Mouse (Mus musculus): ENCODE results near the gene Ttll7. TPM values are rescaled to one million over a fixed set of nuclear protein-coding genes. Genes with fewer than 3 reads are reported as not detected.

Gene Ttll7
- polyA plus RNA-seq, 1 experiment from 2014 or later, result 0.51 TPM

DNA sequence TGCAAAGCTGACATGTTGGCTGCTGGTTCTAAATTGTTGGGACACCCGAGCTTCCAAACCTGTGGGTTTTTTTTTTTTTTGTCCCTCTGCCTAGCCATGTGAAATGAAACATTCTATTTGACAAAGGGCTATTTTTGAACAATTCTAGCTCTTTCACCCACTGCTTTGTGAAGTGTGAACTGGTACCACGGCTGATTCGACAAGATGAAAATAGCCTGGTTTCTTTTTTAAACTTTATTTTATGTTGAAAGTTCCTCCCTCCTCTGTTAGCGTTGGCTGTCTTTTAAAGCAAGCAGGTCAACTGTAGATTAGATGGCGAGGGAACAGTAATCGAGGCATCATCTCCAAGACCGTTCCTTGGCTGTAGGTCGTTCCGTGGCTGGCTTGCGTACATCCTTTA is 5.2 kb downstream of the Ttll7 start:
- H3K9ac ChIP-seq, result no peak overlapping the region
- peaks cover 14% of the 10 kb centered on the region for H3K27me3 ChIP-seq (replicated peaks)
- no peak overlapping the region for H3K4me3 ChIP-seq
- H3K27ac ChIP-seq, result no peak overlapping the region
- WGBS (ENCODE audit: insufficient replicate concordance), result 76% methylated on average over 10 of the region's 10 CpGs
- no peak overlapping the region for H3K4me2 ChIP-seq
- H3K36me3 ChIP-seq, result no peaks in the 10 kb centered on the region
- H3K9me3 ChIP-seq (replicated peaks), result no peaks in the 10 kb centered on the region
- no peaks in the 10 kb centered on the region for H3K4me1 ChIP-seq
- ATAC-seq, result no peak

DNA sequence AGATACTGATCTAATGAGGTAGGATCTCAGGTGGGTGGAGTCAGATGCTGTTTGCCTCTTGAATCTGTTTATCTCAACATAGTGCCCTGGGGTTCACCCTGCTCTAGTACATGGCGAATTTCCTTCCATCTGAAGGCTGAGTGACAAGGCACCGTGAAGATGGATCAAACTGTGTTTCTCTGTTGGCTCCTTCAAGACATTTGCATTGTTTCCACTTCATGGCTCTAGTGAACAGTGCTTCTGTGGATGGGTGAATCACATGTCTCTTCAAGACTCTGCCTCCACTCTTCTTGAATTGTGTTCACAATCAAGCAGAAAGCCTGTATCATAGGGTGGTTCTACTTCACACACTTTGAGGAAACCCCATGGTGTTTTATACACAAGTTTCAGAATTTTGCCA is 8.1 kb downstream of the Ttll7 start:
- Histone ChIP-seq H3K9ac (no peak overlapping the region), H3K36me3 (no peaks in the 10 kb centered on the region), H3K4me1 (no peaks in the 10 kb centered on the region), H3K4me2 (no peak overlapping the region), H3K9me3 (replicated peaks) (no peaks in the 10 kb centered on the region), H3K4me3 (no peak overlapping the region), H3K27ac (no peak overlapping the region), H3K27me3 (replicated peaks) (no peaks in the 10 kb centered on the region)
- WGBS (ENCODE audit: insufficient replicate concordance), result 68% methylated on average over 2 of the region's 2 CpGs
- no peak for ATAC-seq

DNA sequence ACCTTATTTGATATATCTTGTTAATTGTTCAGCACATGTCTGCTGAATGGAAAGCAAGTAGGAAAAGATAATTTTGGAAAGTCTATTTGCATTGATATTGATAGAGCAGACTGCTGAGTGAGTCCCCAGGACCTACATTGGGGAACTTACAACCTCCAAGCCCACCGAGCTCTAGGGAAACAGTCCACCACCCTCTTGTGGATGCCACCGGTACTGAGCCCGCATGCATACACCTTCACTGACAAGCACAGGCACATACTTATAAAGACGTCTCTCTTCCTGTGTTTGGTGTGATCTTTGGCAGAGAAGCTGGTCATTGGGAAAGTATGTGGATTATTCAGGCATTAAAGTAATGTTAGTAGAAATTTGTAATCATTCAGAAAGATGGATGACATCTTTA is 14.4 kb downstream of the Ttll7 start:
- Histone ChIP-seq H3K27me3 (replicated peaks) (no peaks in the 10 kb centered on the region), H3K27ac (no peak overlapping the region), H3K9ac (no peak overlapping the region), H3K4me2 (no peak overlapping the region), H3K9me3 (replicated peaks) (no peaks in the 10 kb centered on the region), H3K4me1 (no peaks in the 10 kb centered on the region), H3K36me3 (no peaks in the 10 kb centered on the region), H3K4me3 (no peak overlapping the region)
- WGBS (ENCODE audit: insufficient replicate concordance), result 29% methylated on average over 4 of the region's 4 CpGs
- ATAC-seq, result no peak

DNA sequence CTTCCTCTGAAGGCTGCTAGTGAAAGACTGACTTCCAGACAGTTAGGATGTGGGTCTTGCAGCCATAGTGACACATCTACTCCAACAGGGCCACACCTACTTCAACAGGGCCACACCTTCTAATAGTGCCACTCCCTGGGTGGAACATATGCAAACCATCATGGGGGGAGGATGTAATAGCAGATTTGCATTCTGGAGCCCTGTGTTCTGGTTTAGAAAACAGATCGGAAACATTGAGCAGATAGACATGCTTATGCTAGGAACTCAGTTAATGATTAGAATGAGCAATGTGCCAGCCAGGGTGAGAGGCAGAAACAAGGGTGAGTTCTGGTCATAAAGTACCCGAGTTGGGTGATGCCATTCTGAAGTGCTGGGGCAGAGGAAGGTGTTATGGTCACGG is 19.8 kb downstream of the Ttll7 start:
- no peak overlapping the region for H3K9ac ChIP-seq
- H3K36me3 ChIP-seq, result no peaks in the 10 kb centered on the region
- H3K27me3 ChIP-seq (replicated peaks), result no peaks in the 10 kb centered on the region
- 69% methylated on average over 3 of the region's 3 CpGs for WGBS (ENCODE audit: insufficient replicate concordance)
- no peaks in the 10 kb centered on the region for H3K9me3 ChIP-seq (replicated peaks)
- H3K4me3 ChIP-seq, result no peak overlapping the region
- H3K4me1 ChIP-seq, result no peaks in the 10 kb centered on the region
- no peak overlapping the region for H3K4me2 ChIP-seq
- no peak for ATAC-seq
- H3K27ac ChIP-seq, result no peak overlapping the region

DNA sequence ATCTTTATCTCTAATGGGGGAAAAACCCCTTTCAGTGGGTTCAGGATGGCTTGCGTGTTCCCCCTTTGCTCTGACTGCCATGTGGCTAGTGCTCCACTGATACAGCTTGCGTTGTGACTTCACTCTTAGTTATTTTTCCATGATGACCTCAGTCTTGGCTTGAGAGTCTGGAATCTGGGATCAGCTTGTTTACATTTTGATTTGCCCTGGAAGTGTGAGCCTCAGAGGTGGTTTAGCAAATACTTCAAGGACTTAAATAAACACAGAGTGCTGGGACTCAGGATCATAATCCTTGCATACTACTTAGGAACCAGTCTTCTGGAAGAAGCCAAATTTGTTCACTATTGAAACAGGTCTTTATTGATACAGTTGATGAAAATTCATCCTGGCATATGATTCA is 23.8 kb downstream of the Ttll7 start:
- Histone ChIP-seq H3K27me3 (replicated peaks) (no peaks in the 10 kb centered on the region), H3K4me2 (no peak overlapping the region), H3K4me3 (no peak overlapping the region), H3K9ac (no peak overlapping the region), H3K27ac (no peak overlapping the region), H3K9me3 (replicated peaks) (no peaks in the 10 kb centered on the region), H3K36me3 (no peaks in the 10 kb centered on the region), H3K4me1 (no peaks in the 10 kb centered on the region)
- WGBS (ENCODE audit: insufficient replicate concordance), result 56% methylated on average over 2 of the region's 2 CpGs
- no peak for ATAC-seq

DNA sequence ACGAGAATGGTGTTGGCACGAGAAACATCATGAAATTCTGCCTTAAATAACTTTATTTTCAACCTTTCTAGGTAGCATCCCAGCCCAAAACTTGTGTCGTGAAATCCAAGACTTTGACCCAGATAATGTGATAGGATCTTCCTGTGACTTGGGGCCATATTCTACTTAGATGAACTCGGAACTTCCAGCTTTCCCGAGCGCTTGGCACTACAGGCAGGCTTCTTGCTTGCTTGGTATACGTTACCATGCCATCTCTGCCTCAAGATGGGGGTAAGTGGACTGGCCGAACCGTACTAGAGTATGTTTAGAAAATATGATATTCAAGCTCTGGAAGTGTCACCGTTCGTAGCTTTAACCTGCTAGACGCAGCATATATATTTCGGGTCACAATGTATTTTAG is 41.8 kb downstream of the Ttll7 start:
- Histone ChIP-seq H3K4me3 (no peak overlapping the region), H3K9ac (no peak overlapping the region), H3K4me1 (no peaks in the 10 kb centered on the region), H3K36me3 (no peaks in the 10 kb centered on the region), H3K4me2 (no peak overlapping the region), H3K27ac (no peak overlapping the region), H3K27me3 (replicated peaks) (no peaks in the 10 kb centered on the region), H3K9me3 (replicated peaks) (no peaks in the 10 kb centered on the region)
- no peak for ATAC-seq
- 74% methylated on average over 13 of the region's 13 CpGs for WGBS (ENCODE audit: insufficient replicate concordance)

DNA sequence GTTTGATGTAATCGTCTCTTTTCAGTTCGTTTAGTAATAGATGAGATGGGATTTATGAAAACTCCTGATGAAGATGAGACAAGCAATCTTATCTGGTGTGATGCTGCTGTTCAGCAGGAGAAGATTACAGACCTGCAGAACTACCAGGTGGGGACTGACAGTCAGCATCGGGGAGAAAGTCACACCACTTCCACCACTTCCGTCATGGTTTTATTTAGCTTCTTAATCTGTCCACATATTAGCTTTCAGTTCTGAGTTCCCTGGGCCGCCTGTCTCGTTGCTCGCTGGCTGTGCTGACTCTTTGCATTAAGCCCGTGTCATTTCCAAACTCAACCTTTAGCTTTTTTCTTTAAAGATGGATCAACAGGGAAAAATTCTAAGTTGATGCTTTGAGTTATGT is 44.4 kb downstream of the Ttll7 start:
- Histone ChIP-seq H3K27ac (no peak overlapping the region), H3K4me2 (no peak overlapping the region), H3K4me1 (no peaks in the 10 kb centered on the region), H3K27me3 (replicated peaks) (no peaks in the 10 kb centered on the region), H3K36me3 (no peaks in the 10 kb centered on the region), H3K9ac (no peak overlapping the region), H3K4me3 (no peak overlapping the region), H3K9me3 (replicated peaks) (no peaks in the 10 kb centered on the region)
- no peak for ATAC-seq
- 67% methylated on average over 8 of the region's 8 CpGs for WGBS (ENCODE audit: insufficient replicate concordance)

DNA sequence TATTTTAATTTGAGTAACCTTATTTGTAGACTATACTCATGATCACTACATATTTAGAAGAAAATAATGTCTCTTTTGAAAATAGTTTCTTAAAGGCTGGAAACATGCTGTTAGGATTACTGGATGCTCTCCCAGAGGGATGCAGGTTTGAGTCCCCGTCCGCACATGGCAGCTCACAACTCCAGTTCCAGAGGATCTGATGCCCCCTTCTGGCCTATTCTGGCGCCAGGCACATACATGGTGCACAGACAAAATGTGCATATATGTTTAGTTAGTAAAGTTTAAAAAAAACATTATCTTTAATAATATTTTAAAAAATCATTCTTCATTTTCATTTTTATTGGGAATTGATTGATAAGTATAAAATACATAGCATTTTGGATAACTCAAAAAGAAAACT is 47.9 kb downstream of the Ttll7 start:
- Histone ChIP-seq H3K4me3 (no peak overlapping the region), H3K4me2 (no peak overlapping the region), H3K9me3 (replicated peaks) (no peaks in the 10 kb centered on the region), H3K27me3 (replicated peaks) (no peaks in the 10 kb centered on the region), H3K36me3 (no peaks in the 10 kb centered on the region), H3K9ac (no peak overlapping the region), H3K27ac (no peak overlapping the region), H3K4me1 (no peaks in the 10 kb centered on the region)
- WGBS (ENCODE audit: insufficient replicate concordance), result 66% methylated on average over 3 of the region's 3 CpGs
- ATAC-seq, result no peak

DNA sequence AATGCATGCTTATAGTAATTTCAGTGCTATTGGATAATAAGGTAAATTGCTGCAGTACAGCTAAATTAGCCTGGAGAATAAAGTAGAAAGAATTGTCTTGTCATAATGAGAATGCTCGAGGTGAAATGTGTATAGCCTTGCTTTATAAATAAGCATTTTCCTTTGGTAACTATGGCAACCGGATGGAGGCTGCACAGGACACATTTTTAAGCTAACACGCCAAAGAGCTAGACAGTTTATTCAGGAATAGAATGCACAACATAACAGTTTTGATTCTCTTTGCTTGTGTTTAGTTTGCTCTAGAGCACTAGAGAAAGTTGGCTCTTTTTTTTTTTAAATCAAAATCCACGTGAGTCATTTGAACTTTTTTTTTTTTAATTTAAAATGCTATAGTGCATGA is 49.6 kb downstream of the Ttll7 start:
- no peak overlapping the region for H3K4me2 ChIP-seq
- no peaks in the 10 kb centered on the region for H3K9me3 ChIP-seq (replicated peaks)
- no peak overlapping the region for H3K4me3 ChIP-seq
- no peak overlapping the region for H3K27ac ChIP-seq
- 61% methylated on average over 4 of the region's 4 CpGs for WGBS (ENCODE audit: insufficient replicate concordance)
- H3K36me3 ChIP-seq, result no peaks in the 10 kb centered on the region
- ATAC-seq, result no peak
- no peak overlapping the region for H3K9ac ChIP-seq
- no peaks in the 10 kb centered on the region for H3K4me1 ChIP-seq
- no peaks in the 10 kb centered on the region for H3K27me3 ChIP-seq (replicated peaks)

DNA sequence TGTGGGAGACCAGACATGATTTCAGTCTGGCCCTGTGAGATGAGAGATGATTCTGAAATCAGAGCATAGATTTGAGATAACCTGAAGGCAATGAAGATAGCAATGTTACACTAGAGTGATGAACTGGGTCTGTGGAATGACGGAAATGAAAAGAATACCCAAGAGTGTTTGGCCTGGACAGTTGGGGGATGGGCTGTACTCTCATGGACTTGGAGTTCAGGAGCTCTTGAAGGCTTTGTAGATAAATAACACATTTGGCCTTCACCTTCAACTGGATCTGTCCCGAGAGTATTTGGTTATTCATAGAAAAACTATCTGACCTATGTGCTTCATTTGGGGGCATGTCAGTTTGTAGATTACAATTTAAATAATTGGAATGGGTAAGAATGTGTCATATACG is 53.4 kb downstream of the Ttll7 start:
- 55% methylated on average over 3 of the region's 3 CpGs for WGBS (ENCODE audit: insufficient replicate concordance)
- H3K27me3 ChIP-seq (replicated peaks), result no peaks in the 10 kb centered on the region
- ATAC-seq, result no peak
- no peaks in the 10 kb centered on the region for H3K9me3 ChIP-seq (replicated peaks)
- H3K9ac ChIP-seq, result no peak overlapping the region
- H3K4me1 ChIP-seq, result no peaks in the 10 kb centered on the region
- no peak overlapping the region for H3K27ac ChIP-seq
- H3K36me3 ChIP-seq, result no peaks in the 10 kb centered on the region
- no peak overlapping the region for H3K4me3 ChIP-seq
- no peak overlapping the region for H3K4me2 ChIP-seq

DNA sequence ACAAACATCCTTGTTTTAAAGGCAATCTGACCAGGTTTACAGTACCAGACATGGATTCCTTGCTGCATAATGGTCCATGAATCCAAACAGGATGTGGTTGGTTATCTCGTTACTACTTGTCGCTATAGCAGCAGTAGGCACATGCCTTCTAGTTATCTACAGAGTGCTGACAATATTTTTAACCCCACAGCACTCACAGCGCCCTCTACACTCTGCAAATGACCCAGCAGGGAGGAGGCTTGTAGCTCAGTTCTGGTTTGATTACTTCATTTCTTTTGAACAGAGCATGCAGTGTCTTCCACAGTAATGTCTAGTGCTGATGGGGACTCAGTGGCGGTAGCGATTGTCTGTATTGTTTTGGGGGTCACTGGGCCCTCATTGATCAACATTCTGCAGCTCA is 56.8 kb downstream of the Ttll7 start:
- Histone ChIP-seq H3K4me3 (no peak overlapping the region), H3K36me3 (no peaks in the 10 kb centered on the region), H3K4me1 (no peaks in the 10 kb centered on the region), H3K27ac (no peak overlapping the region), H3K27me3 (replicated peaks) (no peaks in the 10 kb centered on the region), H3K9me3 (replicated peaks) (no peaks in the 10 kb centered on the region), H3K9ac (no peak overlapping the region), H3K4me2 (no peak overlapping the region)
- ATAC-seq, result no peak
- WGBS (ENCODE audit: insufficient replicate concordance), result 51% methylated on average over 5 of the region's 5 CpGs

DNA sequence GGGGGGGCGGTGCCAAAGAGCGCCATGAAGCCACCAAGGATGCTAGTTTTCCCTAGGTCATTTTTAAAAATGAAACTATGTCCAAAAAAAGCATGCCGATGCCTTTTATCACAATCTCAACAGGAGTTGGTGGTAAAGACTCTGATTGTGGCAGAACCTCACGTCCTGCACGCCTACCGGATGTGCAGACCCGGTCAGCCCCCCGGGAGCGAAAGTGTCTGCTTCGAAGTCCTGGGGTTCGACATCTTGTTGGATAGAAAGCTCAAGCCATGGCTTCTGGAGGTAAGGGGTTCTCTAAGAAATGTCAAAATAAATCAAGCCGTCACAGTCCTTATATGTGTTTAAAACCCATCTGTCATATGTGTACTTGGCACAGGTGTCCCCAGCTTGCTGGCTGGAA is 60.9 kb downstream of the Ttll7 start:
- 78% methylated on average over 12 of the region's 12 CpGs for WGBS (ENCODE audit: insufficient replicate concordance)
- no peak overlapping the region for H3K4me2 ChIP-seq
- no peaks in the 10 kb centered on the region for H3K9me3 ChIP-seq (replicated peaks)
- no peak for ATAC-seq
- H3K27me3 ChIP-seq (replicated peaks), result no peaks in the 10 kb centered on the region
- no peaks in the 10 kb centered on the region for H3K4me1 ChIP-seq
- H3K4me3 ChIP-seq, result no peak overlapping the region
- H3K36me3 ChIP-seq, result no peaks in the 10 kb centered on the region
- H3K9ac ChIP-seq, result no peak overlapping the region
- no peak overlapping the region for H3K27ac ChIP-seq

DNA sequence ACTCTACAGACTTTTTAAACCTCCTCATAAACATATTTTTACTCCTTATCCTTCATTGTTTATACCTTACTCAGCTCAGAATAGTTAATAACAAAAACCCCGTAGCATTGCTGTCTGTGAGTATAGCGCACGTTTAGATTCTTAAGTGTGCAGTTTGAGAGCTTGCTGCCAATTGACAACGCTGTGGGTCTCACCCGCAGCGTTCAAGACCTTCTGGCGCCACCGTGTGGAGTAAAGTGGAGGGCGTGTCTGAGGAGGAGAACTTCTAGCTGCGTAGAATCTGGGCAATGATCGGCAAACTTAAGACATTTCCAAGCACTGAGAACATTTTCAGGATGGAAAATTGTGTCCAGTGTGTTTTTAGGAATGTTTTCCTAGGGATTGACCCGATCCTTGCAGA is 62.6 kb downstream of the Ttll7 start:
- no peak overlapping the region for H3K27ac ChIP-seq

More for the DNA sequence above, 62.6 kb downstream of the Ttll7 start:
- no peaks in the 10 kb centered on the region for H3K36me3 ChIP-seq
- H3K4me1 ChIP-seq, result no peaks in the 10 kb centered on the region
- 15% methylated on average over 12 of the region's 12 CpGs for WGBS (ENCODE audit: insufficient replicate concordance)
- no peak overlapping the region for H3K4me3 ChIP-seq
- H3K9ac ChIP-seq, result no peak overlapping the region
- H3K27me3 ChIP-seq (replicated peaks), result no peaks in the 10 kb centered on the region
- ATAC-seq, result no peak
- no peak overlapping the region for H3K4me2 ChIP-seq
- H3K9me3 ChIP-seq (replicated peaks), result no peaks in the 10 kb centered on the region
